Mouse (Mus musculus): Measurements from ENCODE around the gene Ror2. TPM values are rescaled to one million over a fixed set of nuclear protein-coding genes. Genes with fewer than 3 reads are reported as not detected.

Ror2 gene
- 0.65 and 0.71 TPM in 2 replicates for polyA plus RNA-seq (2012; rRNA removed)

GRCm38 (mm10) chr13:53285756-53286361 is at the start of gene Ror2:
Ror2 (minus strand) TSS chr13:53286124.
- WGBS, result 3% methylated on average over 68 of the region's 68 CpGs
- TF ChIP-seq POLR2A (IDR thresholded peaks at IDR 0.05; ENCODE audit: control insufficient read depth, extremely low read depth, insufficient read depth, low read length, poor library complexity) (no peak), CTCF (IDR thresholded peaks at IDR 0.05; ENCODE audit: borderline replicate concordance, control insufficient read depth, extremely low read depth, insufficient read depth, low read length, poor library complexity) (peak; percentile 11; the same call in 1 of the 2 replicates)
- H3K4me1 ChIP-seq (replicated peaks; ENCODE audit: control insufficient read depth, insufficient read depth, low read length), result no peaks in the 10 kb centered on the region
- 0 out of 2 replicates have a peak within 1 kb of the TSS, but pooled peaks have one; percentile 4 for H3K4me3 ChIP-seq (ENCODE audit: control insufficient read depth, insufficient read depth, low read length)
- H3K27me3 ChIP-seq (ENCODE audit: control insufficient read depth, insufficient read depth, low read length), result peaks cover 7% of the 10 kb centered on the region; the same call in 1 of the 2 replicates
- no peaks in the 10 kb centered on the region for H3K36me3 ChIP-seq (ENCODE audit: control insufficient read depth, insufficient read depth, low read length)
- no peak for DNase-seq
- H3K27ac ChIP-seq (ENCODE audit: control insufficient read depth, insufficient read depth, low read length), result no peak within 1 kb of the TSS

GRCm38 (mm10) chr13:53333769-53334168 is 47.8 kb upstream of the Ror2 start:
- 42% methylated on average over 8 of the region's 8 CpGs for WGBS
- H3K36me3 ChIP-seq (ENCODE audit: control insufficient read depth, insufficient read depth, low read length), result peaks cover 13% of the 10 kb centered on the region; the same call in 1 of the 2 replicates
- no peak overlapping the region for H3K4me3 ChIP-seq (ENCODE audit: control insufficient read depth, insufficient read depth, low read length)
- DNase-seq, result no peak
- TF ChIP-seq POLR2A (IDR thresholded peaks at IDR 0.05; ENCODE audit: control insufficient read depth, extremely low read depth, insufficient read depth, low read length, poor library complexity), result no peak
- H3K27me3 ChIP-seq (ENCODE audit: control insufficient read depth, insufficient read depth, low read length), result no peaks in the 10 kb centered on the region
- H3K4me1 ChIP-seq (replicated peaks; ENCODE audit: control insufficient read depth, insufficient read depth, low read length), result no peaks in the 10 kb centered on the region
- H3K27ac ChIP-seq (ENCODE audit: control insufficient read depth, insufficient read depth, low read length), result no peak overlapping the region

- Histone ChIP-seq H3K27ac (ENCODE audit: control insufficient read depth, insufficient read depth, low read length) (no peak overlapping the region), H3K4me1 (replicated peaks; ENCODE audit: control insufficient read depth, insufficient read depth, low read length) (no peaks in the 10 kb centered on the region), H3K36me3 (ENCODE audit: control insufficient read depth, insufficient read depth, low read length) (peaks cover 5% of the 10 kb centered on the region; the same call in 1 of the 2 replicates), H3K27me3 (ENCODE audit: control insufficient read depth, insufficient read depth, low read length) (no peaks in the 10 kb centered on the region), H3K4me3 (ENCODE audit: control insufficient read depth, insufficient read depth, low read length) (no peak overlapping the region)
- no peak for DNase-seq
- 84% methylated on average over 2 of the region's 2 CpGs for WGBS
- TF ChIP-seq POLR2A (IDR thresholded peaks at IDR 0.05; ENCODE audit: control insufficient read depth, extremely low read depth, insufficient read depth, low read length, poor library complexity), result no peak
- TF ChIP-seq CTCF (IDR thresholded peaks at IDR 0.05; ENCODE audit: borderline replicate concordance, control insufficient read depth, extremely low read depth, insufficient read depth, low read length, poor library complexity), result no peak
These were observed 44.3 kb upstream of the Ror2 start for GRCm38 (mm10) chr13:53330246-53330645.

- 98% methylated on average over 1 of the region's 1 CpGs for WGBS
- H3K27ac ChIP-seq (ENCODE audit: control insufficient read depth, insufficient read depth, low read length), result no peak overlapping the region
- no peak for DNase-seq
- TF ChIP-seq POLR2A (IDR thresholded peaks at IDR 0.05; ENCODE audit: control insufficient read depth, extremely low read depth, insufficient read depth, low read length, poor library complexity), result no peak
- no peaks in the 10 kb centered on the region for H3K36me3 ChIP-seq (ENCODE audit: control insufficient read depth, insufficient read depth, low read length)
- H3K4me1 ChIP-seq (replicated peaks; ENCODE audit: control insufficient read depth, insufficient read depth, low read length), result no peaks in the 10 kb centered on the region
- H3K27me3 ChIP-seq (ENCODE audit: control insufficient read depth, insufficient read depth, low read length), result no peaks in the 10 kb centered on the region
- H3K4me3 ChIP-seq (ENCODE audit: control insufficient read depth, insufficient read depth, low read length), result no peak overlapping the region
These were observed 39.6 kb upstream of the Ror2 start for GRCm38 (mm10) chr13:53325531-53325930.

GRCm38 (mm10) chr13:53323661-53324060 is 37.7 kb upstream of the Ror2 start:
- 92% methylated on average over 2 of the region's 2 CpGs for WGBS
- Histone ChIP-seq H3K27me3 (ENCODE audit: control insufficient read depth, insufficient read depth, low read length) (no peaks in the 10 kb centered on the region), H3K4me3 (ENCODE audit: control insufficient read depth, insufficient read depth, low read length) (no peak overlapping the region), H3K4me1 (replicated peaks; ENCODE audit: control insufficient read depth, insufficient read depth, low read length) (no peaks in the 10 kb centered on the region), H3K36me3 (ENCODE audit: control insufficient read depth, insufficient read depth, low read length) (no peaks in the 10 kb centered on the region), H3K27ac (ENCODE audit: control insufficient read depth, insufficient read depth, low read length) (no peak overlapping the region)
- DNase-seq, result no peak
- TF ChIP-seq POLR2A (IDR thresholded peaks at IDR 0.05; ENCODE audit: control insufficient read depth, extremely low read depth, insufficient read depth, low read length, poor library complexity) (no peak), CTCF (IDR thresholded peaks at IDR 0.05; ENCODE audit: borderline replicate concordance, control insufficient read depth, extremely low read depth, insufficient read depth, low read length, poor library complexity) (no peak)

- WGBS, result 91% methylated on average over 12 of the region's 12 CpGs
- no peak for DNase-seq
These were observed 35.0 kb upstream of the Ror2 start for GRCm38 (mm10) chr13:53320899-53321298.

More at GRCm38 (mm10) chr13:53320899-53321298, 35.0 kb upstream of the Ror2 start:
- Histone ChIP-seq H3K27ac (ENCODE audit: control insufficient read depth, insufficient read depth, low read length) (no peak overlapping the region), H3K27me3 (ENCODE audit: control insufficient read depth, insufficient read depth, low read length) (no peaks in the 10 kb centered on the region), H3K4me1 (replicated peaks; ENCODE audit: control insufficient read depth, insufficient read depth, low read length) (no peaks in the 10 kb centered on the region), H3K36me3 (ENCODE audit: control insufficient read depth, insufficient read depth, low read length) (no peaks in the 10 kb centered on the region), H3K4me3 (ENCODE audit: control insufficient read depth, insufficient read depth, low read length) (no peak overlapping the region)
- TF ChIP-seq POLR2A (IDR thresholded peaks at IDR 0.05; ENCODE audit: control insufficient read depth, extremely low read depth, insufficient read depth, low read length, poor library complexity) (no peak), CTCF (IDR thresholded peaks at IDR 0.05; ENCODE audit: borderline replicate concordance, control insufficient read depth, extremely low read depth, insufficient read depth, low read length, poor library complexity) (no peak)

Measured in thymus, adult 2 months (tissue).